Mouse (Mus musculus) heart, postnatal 0 days (tissue): ENCODE results near the gene Dlg4.

Source experiments
- CTCF ChIP-seq: IDR thresholded peaks from 2 replicates; pipeline ENCODE4 v1.5.1; 2016; ENCODE audit warnings: antibody characterized with exemption, control low read depth, low read depth
- EP300 ChIP-seq: IDR thresholded peaks from 2 replicates; pipeline ENCODE4 v1.6.1; 2016; ENCODE audit warnings: antibody characterized with exemption, low read depth

GRCm38 (mm10) chr11:70010961-70011360 is 5.8 kb upstream of the Dlg4 start:
- TF ChIP-seq CTCF (no peak), EP300 (no peak)
